ENCODE assay signal across 14 mouse cellular contexts in genomic region chr10:108408025-108408424, GRCm38 (mm10).
A peak's percentile ranks its signal among the peaks of the same experiment; 100 is the strongest.
DNase-seq lines count a peak whose midpoint lies in the region; ATAC-seq lines count a peak whose summit lies in the region.
"Had no signal": no experiment of that assay in that cellular context is flagged by ENCODE, and none has a peak within 500 bp of the region (broad histone marks: within the 10 kb centered on the region; RNA-seq: fewer than 3 reads in every experiment).

No protein-coding gene starts in this region.

- no peaks in the 10 kb centered on the region for H3K4me1 ChIP-seq in liver, embryonic 11.5 days (replicated peaks; ENCODE audit: control insufficient read depth, insufficient read depth, low read length)
- H3K4me1 ChIP-seq: midbrain, embryonic 15.5 days had no signal

- DNase-seq in kidney, adult 18-20 months: peak; percentile 32
- DNase-seq in kidney, adult 9 months: no peak
- DNase-seq in ZHBTc4 (ENCODE audit: low read depth, low spot score): peak; percentile 31
- DNase-seq in liver, embryonic 11.5 days (ENCODE audit: low spot score): no peak
- DNase-seq in lung, postnatal 10 days: peak; percentile 53
- no peak for DNase-seq in cerebellum, postnatal 14 days
- DNase-seq in frontal cortex, postnatal 10 days (ENCODE audit: low spot score in 2 of 2): no peak
- DNase-seq: adrenal gland, postnatal 36 days; cerebellum, adult 2 months; spleen, adult 18-20 months had no signal

- no peak overlapping the region for H3K4me2 ChIP-seq in liver, embryonic 11.5 days
- H3K4me2 ChIP-seq: heart, embryonic 15.5 days; limb, embryonic 12.5 days; midbrain, embryonic 15.5 days had no signal

- no peaks in the 10 kb centered on the region for H3K9me3 ChIP-seq in liver, embryonic 11.5 days (ENCODE audit: control insufficient read depth, low read length)
- H3K9me3 ChIP-seq: heart, embryonic 15.5 days; limb, embryonic 12.5 days; midbrain, embryonic 15.5 days had no signal

- peaks cover 2% of the 10 kb centered on the region; the same call in 1 of the 2 replicates for H3K36me3 ChIP-seq in liver, embryonic 11.5 days (ENCODE audit: control insufficient read depth, insufficient read depth, low read length)
- H3K36me3 ChIP-seq: limb, embryonic 12.5 days; midbrain, embryonic 15.5 days had no signal

- no peak overlapping the region for H3K9ac ChIP-seq in liver, embryonic 11.5 days (ENCODE audit: low read depth, low read length)
- H3K9ac ChIP-seq: heart, embryonic 15.5 days; limb, embryonic 12.5 days; midbrain, embryonic 15.5 days had no signal

- no peaks in the 10 kb centered on the region for H3K27me3 ChIP-seq in liver, embryonic 11.5 days (replicated peaks; ENCODE audit: control insufficient read depth, insufficient read depth, low read length)
- H3K27me3 ChIP-seq: heart, embryonic 15.5 days; limb, embryonic 12.5 days; midbrain, embryonic 15.5 days had no signal

- peak overlapping the region; percentile 45 for H3K27ac ChIP-seq in liver, embryonic 11.5 days (ENCODE audit: low read depth, low read length)
- H3K27ac ChIP-seq: heart, embryonic 15.5 days; limb, embryonic 12.5 days; midbrain, embryonic 15.5 days had no signal

- ATAC-seq in liver, embryonic 11.5 days (replicated peaks; ENCODE audit: low FRiP score): no peak
- ATAC-seq in activated CD4-positive, CD25-positive, alpha-beta regulatory T cell, adult 4 months: no peak
- ATAC-seq: midbrain, embryonic 15.5 days had no signal

- 69% methylated on average over 5 of the region's 5 CpGs for WGBS in liver, embryonic 11.5 days

- no peak overlapping the region for H3K4me3 ChIP-seq in liver, embryonic 11.5 days (ENCODE audit: low read depth, low read length)
- H3K4me3 ChIP-seq: heart, embryonic 15.5 days; limb, embryonic 12.5 days; midbrain, embryonic 15.5 days had no signal

Comparison
In these comparisons a context has a peak if more than half of its experiments do, and no peak if none do; other contexts are left out.
1. DNase-seq: peak in kidney, adult 18-20 months (single experiment), ZHBTc4 (single experiment) and lung, postnatal 10 days (single experiment); none in kidney, adult 9 months (single experiment), liver, embryonic 11.5 days (single experiment), cerebellum, postnatal 14 days (0 of 2) and frontal cortex, postnatal 10 days (0 of 2).